Mouse (Mus musculus): ENCODE measurements at regions not wholly inside any gene's neighbourhood (a gene's known extent, or its start where the extent isn't known, plus 50 kb on each side); places are given as distances from the start of the nearest gene placed in this dataset.

DNA sequence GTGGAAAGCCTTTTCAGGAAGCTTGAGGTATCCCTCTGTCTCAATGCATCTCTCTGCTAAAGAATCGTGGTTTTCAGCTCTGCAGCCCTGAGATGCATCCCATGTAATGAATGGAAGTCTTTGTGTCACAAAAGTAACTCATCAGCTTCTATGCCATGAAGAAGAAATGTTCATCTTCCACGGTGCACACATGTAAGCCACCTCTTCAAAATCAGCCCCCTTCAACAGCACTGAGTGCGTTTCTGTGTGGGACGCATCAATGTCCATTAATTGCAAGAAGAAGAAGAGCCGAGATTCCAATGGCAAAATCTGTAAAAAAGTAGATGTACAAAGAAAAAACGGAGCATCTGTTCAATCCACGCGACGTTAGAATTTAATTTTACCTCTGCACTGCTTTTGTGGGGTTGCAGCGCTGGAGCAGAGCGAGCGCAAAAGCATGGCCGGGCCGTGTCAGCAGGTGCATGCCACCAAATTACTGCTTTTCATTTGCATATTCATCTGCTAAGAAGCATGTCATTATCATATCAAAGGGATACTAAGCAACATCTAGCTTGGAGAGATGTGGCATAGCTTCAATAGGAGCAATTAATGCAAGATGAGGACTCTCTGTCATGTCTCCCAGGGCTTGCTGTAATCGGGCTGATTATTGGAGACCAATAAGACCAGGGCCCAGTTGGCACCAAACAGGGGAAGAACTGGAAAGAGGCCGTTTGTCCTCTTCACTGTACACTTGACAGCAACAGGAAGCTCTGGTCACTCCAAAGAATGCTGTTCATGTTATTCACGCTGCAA, 185.0 kb upstream of the Sox2 start:
- Histone ChIP-seq H3K4me1 (ENCODE audit: insufficient read depth) (no peaks in the 10 kb centered on the region), H3K4me3 (ENCODE audit: low read depth, low read length) (no peak overlapping the region), H3K4me2 (no peak overlapping the region), H3K9me3 (ENCODE audit: low read depth, low read length) (no peaks in the 10 kb centered on the region), H3K27me3 (ENCODE audit: insufficient read depth, low read length) (no peaks in the 10 kb centered on the region), H3K9ac (no peak overlapping the region), H3K27ac (ENCODE audit: low read depth) (no peak overlapping the region), H3K36me3 (ENCODE audit: insufficient read depth) (no peaks in the 10 kb centered on the region)
- DNase-seq, result no peak
- no peak for TF ChIP-seq CTCF (IDR thresholded peaks at IDR 0.05; ENCODE audit: low read depth)
- ATAC-seq (ENCODE audit: insufficient read depth), result no peak
- 81% methylated on average over 17 of the region's 17 CpGs for WGBS

DNA sequence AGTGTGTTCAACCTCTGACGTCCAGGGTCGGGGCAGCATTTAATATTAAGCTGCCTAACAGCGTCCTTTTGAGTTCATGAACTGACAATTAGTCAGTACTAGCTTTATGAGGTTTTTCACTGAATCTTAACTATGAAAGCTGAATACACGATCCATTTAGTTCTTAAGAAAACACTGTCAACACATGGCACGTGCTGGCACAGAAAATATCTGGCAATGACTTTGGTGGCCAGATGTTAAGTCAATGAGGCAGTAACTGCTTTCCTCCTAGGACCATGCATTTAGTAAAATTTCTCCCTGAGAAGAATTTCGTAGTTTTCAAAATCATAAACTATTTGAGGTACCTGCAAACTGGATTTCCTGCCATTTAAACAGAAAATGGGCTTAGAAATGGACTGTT, 191.4 kb upstream of the Sox2 start:
- Histone ChIP-seq H3K4me1 (ENCODE audit: insufficient read depth) (no peaks in the 10 kb centered on the region), H3K36me3 (ENCODE audit: insufficient read depth) (no peaks in the 10 kb centered on the region), H3K4me2 (no peak overlapping the region), H3K9ac (no peak overlapping the region), H3K9me3 (ENCODE audit: low read depth, low read length) (no peaks in the 10 kb centered on the region), H3K4me3 (ENCODE audit: low read depth, low read length) (no peak overlapping the region), H3K27ac (ENCODE audit: low read depth) (no peak overlapping the region), H3K27me3 (ENCODE audit: insufficient read depth, low read length) (no peaks in the 10 kb centered on the region)
- TF ChIP-seq CTCF (IDR thresholded peaks at IDR 0.05; ENCODE audit: low read depth), result no peak
- DNase-seq (no peak), ATAC-seq (ENCODE audit: insufficient read depth) (no peak)
- WGBS, result 64% methylated on average over 6 of the region's 6 CpGs

DNA sequence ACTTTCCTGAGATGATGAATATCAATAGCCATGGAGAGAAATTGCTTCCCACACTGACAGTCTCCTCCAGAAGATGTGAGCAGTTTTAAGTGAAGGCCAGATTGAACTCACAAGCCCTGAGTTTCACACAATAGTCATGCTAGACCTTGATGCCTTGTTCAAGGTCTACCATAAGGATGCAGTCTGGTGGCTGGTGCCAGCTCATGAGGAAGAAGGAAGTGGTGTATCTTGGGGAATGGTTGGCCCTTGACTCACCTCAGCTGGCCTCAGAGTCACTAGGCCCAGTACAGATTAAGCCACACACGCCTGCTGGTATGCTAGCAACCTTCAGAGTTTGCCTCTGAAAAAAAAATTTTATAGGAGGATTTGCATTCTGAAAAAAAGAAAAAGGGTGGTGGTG, 192.4 kb upstream of the Sox2 start:
- Histone ChIP-seq H3K27me3 (ENCODE audit: insufficient read depth, low read length) (no peaks in the 10 kb centered on the region), H3K4me2 (no peak overlapping the region), H3K9ac (no peak overlapping the region), H3K4me3 (ENCODE audit: low read depth, low read length) (no peak overlapping the region), H3K9me3 (ENCODE audit: low read depth, low read length) (no peaks in the 10 kb centered on the region), H3K36me3 (ENCODE audit: insufficient read depth) (no peaks in the 10 kb centered on the region), H3K27ac (ENCODE audit: low read depth) (no peak overlapping the region), H3K4me1 (ENCODE audit: insufficient read depth) (no peaks in the 10 kb centered on the region)
- no peak for TF ChIP-seq CTCF (IDR thresholded peaks at IDR 0.05; ENCODE audit: low read depth)
- DNase-seq (no peak), ATAC-seq (ENCODE audit: insufficient read depth) (no peak)
- 81% methylated on average over 1 of the region's 1 CpGs for WGBS

DNA sequence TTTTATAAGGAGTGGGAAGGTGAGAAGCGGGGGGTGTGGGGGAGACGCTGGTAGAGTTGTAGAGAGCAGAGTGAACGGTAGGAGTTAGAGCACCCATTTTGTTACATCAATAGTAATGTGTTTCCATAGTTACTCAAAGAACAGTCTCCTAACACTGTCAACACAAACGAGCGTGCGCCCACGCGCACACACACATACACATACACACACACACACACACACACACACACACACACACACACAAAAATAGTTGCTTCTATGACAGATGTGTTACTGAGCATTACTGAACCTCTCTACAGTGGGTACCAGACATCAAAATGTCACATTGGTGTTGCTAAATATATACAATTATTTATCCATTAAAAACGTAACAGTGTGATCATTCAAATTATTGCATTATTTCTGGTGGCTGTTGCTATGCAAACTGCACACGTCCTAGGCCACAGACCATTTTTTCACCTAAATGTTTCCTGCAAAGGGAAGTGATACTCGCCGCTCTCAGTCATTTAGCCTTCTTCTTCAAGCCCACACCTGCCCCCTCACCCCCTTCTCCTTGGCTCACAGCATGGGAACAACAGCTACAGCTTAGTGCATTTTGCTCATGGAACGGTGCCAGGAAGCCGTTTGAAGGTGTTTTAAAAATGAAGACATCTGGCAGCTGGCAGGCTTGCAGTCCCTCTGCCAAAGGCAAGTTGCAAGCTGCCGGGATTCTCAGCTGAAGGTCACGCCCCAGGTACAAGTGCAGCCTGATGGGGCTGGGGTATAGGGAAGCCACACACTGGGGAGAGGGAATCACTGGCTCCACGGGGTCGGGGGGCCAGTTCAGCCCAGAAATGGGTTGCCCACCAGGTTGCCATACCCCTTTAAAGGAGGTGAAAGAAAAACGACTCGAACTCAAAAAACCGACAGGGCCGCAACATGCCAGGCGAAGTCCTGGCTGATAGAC, 193.4 kb upstream of the Sox2 start:
- DNase-seq, result peak; percentile 93
- WGBS, result 38% methylated on average over 23 of the region's 23 CpGs
- H3K4me2 ChIP-seq, result 0 out of 2 replicates have a peak overlapping the region, but pooled peaks have one; percentile 8
- TF ChIP-seq CTCF (IDR thresholded peaks at IDR 0.05; ENCODE audit: low read depth), result no peak
- peak; percentile 94 for ATAC-seq (ENCODE audit: insufficient read depth)
- no peaks in the 10 kb centered on the region for H3K4me1 ChIP-seq (ENCODE audit: insufficient read depth)
- no peaks in the 10 kb centered on the region for H3K9me3 ChIP-seq (ENCODE audit: low read depth, low read length)
- H3K9ac ChIP-seq, result no peak overlapping the region
- no peak overlapping the region for H3K27ac ChIP-seq (ENCODE audit: low read depth)
- H3K36me3 ChIP-seq (ENCODE audit: insufficient read depth), result no peaks in the 10 kb centered on the region
- no peaks in the 10 kb centered on the region for H3K27me3 ChIP-seq (ENCODE audit: insufficient read depth, low read length)
- H3K4me3 ChIP-seq (ENCODE audit: low read depth, low read length), result no peak overlapping the region

DNA sequence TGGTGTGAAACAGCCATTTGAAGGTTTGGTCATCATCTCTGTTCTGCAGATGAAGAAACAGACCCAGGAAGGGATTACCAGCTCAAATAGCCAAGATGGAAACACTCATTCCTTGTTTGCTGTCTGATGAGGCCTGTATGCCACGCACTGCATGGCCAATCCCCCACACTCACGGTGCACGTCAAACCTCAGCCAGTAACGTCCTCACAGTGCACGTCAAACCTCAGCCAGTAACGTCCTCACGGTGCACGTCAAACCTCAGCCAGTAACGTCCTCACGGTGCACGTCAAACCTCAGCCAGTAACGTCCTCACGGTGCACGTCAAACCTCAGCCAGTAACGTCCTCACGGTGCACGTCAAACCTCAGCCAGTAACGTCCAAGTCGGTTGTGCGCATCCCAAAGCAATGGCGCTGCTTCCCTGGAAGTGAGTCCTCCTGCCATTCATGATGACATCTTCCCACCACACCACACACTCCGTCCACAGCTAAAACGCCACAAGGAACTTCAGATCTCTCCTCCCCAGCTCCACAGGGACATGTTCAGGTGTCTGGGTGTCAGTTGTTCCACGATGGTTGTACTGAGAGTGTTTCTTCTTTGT, 196.1 kb upstream of the Sox2 start:
- no peak for ATAC-seq (ENCODE audit: insufficient read depth)
- Histone ChIP-seq H3K27ac (ENCODE audit: low read depth) (no peak overlapping the region), H3K27me3 (ENCODE audit: insufficient read depth, low read length) (no peaks in the 10 kb centered on the region), H3K36me3 (ENCODE audit: insufficient read depth) (no peaks in the 10 kb centered on the region), H3K9ac (no peak overlapping the region), H3K4me1 (ENCODE audit: insufficient read depth) (no peaks in the 10 kb centered on the region), H3K9me3 (ENCODE audit: low read depth, low read length) (no peaks in the 10 kb centered on the region), H3K4me2 (no peak overlapping the region), H3K4me3 (ENCODE audit: low read depth, low read length) (no peak overlapping the region)
- WGBS, result 91% methylated on average over 19 of the region's 24 CpGs
- no peak for DNase-seq
- TF ChIP-seq CTCF (IDR thresholded peaks at IDR 0.05; ENCODE audit: low read depth), result no peak

DNA sequence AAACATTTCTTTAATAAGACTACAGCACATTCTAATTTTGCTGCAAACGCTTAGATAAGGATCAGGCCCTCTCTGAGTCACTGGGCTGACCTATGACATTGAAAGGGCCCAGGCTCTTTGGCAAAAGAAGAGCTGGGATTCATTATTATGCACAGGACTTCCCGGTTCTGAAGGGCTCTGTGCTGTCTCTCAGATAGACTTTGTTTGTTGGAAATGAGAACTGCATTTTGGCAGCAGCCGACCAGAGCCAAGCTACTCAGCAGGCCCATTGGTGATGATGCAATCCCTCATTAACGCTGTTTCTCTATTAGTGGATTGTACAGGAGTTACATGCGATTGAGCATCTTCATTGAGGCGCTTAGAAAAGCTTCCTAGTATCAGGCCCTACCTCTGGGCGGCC, 204.9 kb upstream of the Sox2 start:
- Histone ChIP-seq H3K36me3 (ENCODE audit: insufficient read depth) (no peaks in the 10 kb centered on the region), H3K9ac (no peak overlapping the region), H3K4me2 (no peak overlapping the region), H3K9me3 (ENCODE audit: low read depth, low read length) (0 out of 2 replicates have a peak, but pooled peaks cover 3% of the 10 kb centered on the region), H3K27ac (ENCODE audit: low read depth) (no peak overlapping the region), H3K4me1 (ENCODE audit: insufficient read depth) (peaks cover 5% of the 10 kb centered on the region; the same call in 1 of the 2 replicates), H3K27me3 (ENCODE audit: insufficient read depth, low read length) (no peaks in the 10 kb centered on the region), H3K4me3 (ENCODE audit: low read depth, low read length) (no peak overlapping the region)
- TF ChIP-seq CTCF (IDR thresholded peaks at IDR 0.05; ENCODE audit: low read depth), result no peak
- 44% methylated on average over 7 of the region's 7 CpGs for WGBS
- ATAC-seq (ENCODE audit: insufficient read depth) (no peak), DNase-seq (peak; percentile 30)

All from lung, embryonic 14.5 days (tissue).